Mouse (Mus musculus): ENCODE data around the gene Gcn1l1.

DNA sequence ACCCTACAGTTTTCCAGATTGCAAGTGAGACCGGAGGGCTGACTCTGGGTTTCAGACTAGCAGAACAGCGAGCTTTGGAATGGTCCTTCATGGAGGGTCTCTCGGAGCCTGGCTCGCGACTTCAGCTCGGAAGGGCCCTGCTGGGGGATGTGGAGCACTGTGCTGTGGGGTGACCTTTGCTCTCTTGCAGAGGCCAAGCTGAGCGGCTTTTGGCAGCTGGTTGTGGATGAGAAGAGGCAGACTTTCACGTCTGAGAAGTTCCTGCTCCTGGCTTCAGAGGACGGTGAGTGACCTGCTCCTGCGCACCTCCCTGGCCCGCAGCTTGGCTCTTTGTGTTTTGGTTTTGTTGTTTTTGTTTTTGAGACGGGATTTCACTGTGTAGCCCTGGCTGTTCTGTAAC lies 20.6 kb downstream of the Gcn1l1 start:
- TF ChIP-seq POLR2A (IDR thresholded peaks at IDR 0.05; ENCODE audit: low read depth, low read length): no peak
- no peak for TF ChIP-seq CTCF (conservative IDR thresholded peaks at IDR 0.05; ENCODE audit: insufficient read depth, insufficient read length, low read depth, low read length)
